Mouse (Mus musculus) heart, embryonic 14.5 days (tissue): ENCODE data around the gene Tmem151a. TPM values are rescaled to one million over a fixed set of nuclear protein-coding genes. Genes with fewer than 3 reads are reported as not detected.

ENCODE experiments used
- ATAC-seq: fragments of 200-750 bp; cut with Nextera tagmentation; 2 replicates; pipeline ENCODE4 v1.8.0; 2017; ENCODE audit warnings: low read depth, moderate TSS enrichment; ENCODE audit not compliant: insufficient number of reproducible peaks, insufficient read depth, low FRiP score
- H3K27ac ChIP-seq, 2 experiments: fragments of 200-500 bp in 1 of 2; fragments of 300-500 bp in 1 of 2; sonication (generic) in 1 of 2; replicated peaks in 1 of 2; 2 replicates each; pipeline ENCODE4 v1.5.1; 2012 to 2014; ENCODE audit warnings: low read depth in 2 of 2, low read length in 2 of 2, control low read depth in 1 of 2, mild to moderate bottlenecking in 1 of 2, mixed read lengths in 1 of 2; ENCODE audit not compliant: control insufficient read depth in 1 of 2, insufficient read depth in 1 of 2
- H3K27me3 ChIP-seq: fragments of 300-500 bp; sonication (generic); 2 replicates; pipeline ENCODE4 v1.6.1; 2014; ENCODE audit warnings: mild to moderate bottlenecking, low read length, control low read depth; ENCODE audit not compliant: control insufficient read depth, insufficient read depth
- H3K36me3 ChIP-seq: fragments of 300-500 bp; sonication (generic); 2 replicates; pipeline ENCODE4 v1.6.1; 2014; ENCODE audit warnings: mild to moderate bottlenecking, control low read depth, low read length, mixed read lengths; ENCODE audit not compliant: control insufficient read depth, insufficient read depth
- H3K4me1 ChIP-seq, 2 experiments: fragments of 200-500 bp in 1 of 2; fragments of 300-500 bp in 1 of 2; sonication (generic) in 1 of 2; 2 replicates each; pipeline ENCODE4 v1.6.1; 2012 to 2014; ENCODE audit warnings: low read length in 2 of 2, control low read depth in 1 of 2, mixed read lengths in 1 of 2; ENCODE audit not compliant: control insufficient read depth in 2 of 2, insufficient read depth in 2 of 2
- H3K4me2 ChIP-seq: fragments of 300-500 bp; sonication (generic); 2 replicates; pipeline ENCODE4 v1.6.1; 2014; ENCODE audit warnings: mild to moderate bottlenecking, low read length
- H3K4me3 ChIP-seq, 2 experiments: fragments of 200-500 bp in 1 of 2; fragments of 300-500 bp in 1 of 2; sonication (generic) in 1 of 2; 2 replicates each; pipeline ENCODE4 v1.5.1; 2012 to 2014; ENCODE audit warnings: low read length in 2 of 2, mild to moderate bottlenecking in 2 of 2, control low read depth in 1 of 2, low read depth in 1 of 2, moderate library complexity in 1 of 2; ENCODE audit not compliant: control insufficient read depth in 1 of 2, insufficient read depth in 1 of 2
- H3K9ac ChIP-seq: fragments of 300-500 bp; sonication (generic); 2 replicates; pipeline ENCODE4 v1.6.1; 2014; ENCODE audit warnings: mild to moderate bottlenecking, low read length
- H3K9me3 ChIP-seq: fragments of 300-500 bp; sonication (generic); 2 replicates; pipeline ENCODE4 v1.6.1; 2016; ENCODE audit warnings: low read length, control low read depth; ENCODE audit not compliant: control insufficient read depth
- WGBS: fragments of 180-500 bp; shearing (Covaris S2); extraction: QIAGEN DNeasy Blood & Tissue Kit; methylation state at CpG from one replicate; pipeline ENCODE4 v1.1.7; 2014; 5-methylcytosine and 5-hydroxymethylcytosine counted together
- polyA plus RNA-seq: library from polyadenylated mRNA; unstranded; fragments of >200 nt; fragmentation: Nextera tagmentation; extraction: Ambion mirVana; gene quantifications from 2 replicates; pipeline ENCODE4 v1.2.1, GENCODE M21; 2014

The Tmem151a gene
- polyA plus RNA-seq, 1 experiment from 2014 or later: 3.7 TPM

- Histone ChIP-seq H3K4me2 (no peak overlapping the region), H3K36me3 (peaks cover 47% of the 10 kb centered on the region), H3K27ac (no peak overlapping the region), H3K4me3 (no peak overlapping the region), H3K27me3 (peaks cover 10% of the 10 kb centered on the region; the same call in 1 of the 2 replicates), H3K4me1 (peaks cover 17 to 30% of the 10 kb centered on the region in 2 experiments), H3K9ac (no peak overlapping the region), H3K9me3 (no peaks in the 10 kb centered on the region)
- no peak for ATAC-seq
- whole genome bisulfite sequencing: 85% methylated on average over 14 of the region's 14 CpGs
These were observed 36.9 kb downstream of the Tmem151a start for GRCm38 (mm10) chr19:5048138-5049056.

DNA sequence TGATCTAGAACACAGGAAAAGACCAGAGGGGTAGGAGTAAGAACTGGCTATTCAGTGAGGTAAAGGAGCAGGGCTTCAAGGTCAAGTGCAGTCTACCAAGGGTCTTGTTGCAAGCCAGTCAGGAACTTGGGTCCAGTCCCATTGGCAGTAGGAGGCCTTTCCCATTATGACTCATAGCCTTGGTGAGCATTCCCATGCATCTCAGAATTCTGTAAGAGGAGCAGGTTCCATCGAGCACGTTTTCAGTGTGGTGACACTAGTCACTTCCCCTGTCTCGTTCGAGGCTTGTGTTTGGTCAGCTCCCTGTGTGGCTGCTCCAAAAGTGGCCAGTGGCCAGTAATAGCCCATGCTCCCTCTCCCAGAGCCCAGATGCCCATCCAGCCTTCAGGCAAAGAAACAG lies 39.8 kb downstream of the Tmem151a start:
- Histone ChIP-seq H3K27ac (no peak overlapping the region), H3K4me2 (no peak overlapping the region), H3K4me1 (peaks cover 5 to 15% of the 10 kb centered on the region in 2 experiments), H3K9ac (no peak overlapping the region), H3K27me3 (no peaks in the 10 kb centered on the region), H3K4me3 (no peak overlapping the region), H3K9me3 (no peaks in the 10 kb centered on the region), H3K36me3 (peaks cover 56% of the 10 kb centered on the region)
- ATAC-seq: no peak
- WGBS: 75% methylated on average over 4 of the region's 4 CpGs

DNA sequence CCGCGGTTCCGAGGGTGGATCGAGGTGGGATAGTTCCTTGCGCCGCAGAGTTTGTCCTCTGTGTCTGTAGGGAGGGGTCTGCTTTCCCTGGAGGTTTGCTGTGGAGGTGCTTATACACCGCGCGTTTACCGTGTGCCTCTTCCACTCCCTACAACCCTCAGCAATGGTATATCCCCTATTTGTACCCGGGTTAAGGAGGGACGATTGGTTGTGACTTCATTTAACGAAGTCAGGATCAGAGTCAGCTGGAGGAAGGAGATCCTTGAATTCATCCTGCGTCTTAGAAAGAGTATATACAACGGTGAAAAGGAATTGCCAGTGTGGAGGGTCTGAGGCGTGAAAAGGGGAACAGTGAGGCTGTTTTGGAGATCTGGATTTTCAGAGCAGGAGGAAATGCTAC lies 43.7 kb downstream of the Tmem151a start:
- Histone ChIP-seq H3K4me1 (peaks cover 13 to 25% of the 10 kb centered on the region in 2 experiments), H3K9ac (peak overlapping the region; percentile 84), H3K4me3 (peak overlapping the region; percentile 64 to 78), H3K9me3 (no peaks in the 10 kb centered on the region), H3K27ac (peak overlapping the region; percentile 9 to 61; a peak in 2 of 4 replicates), H3K27me3 (no peaks in the 10 kb centered on the region), H3K36me3 (peaks cover 23% of the 10 kb centered on the region), H3K4me2 (peak overlapping the region; percentile 92)
- 1% methylated on average over 16 of the region's 16 CpGs for WGBS
- no peak for ATAC-seq

DNA sequence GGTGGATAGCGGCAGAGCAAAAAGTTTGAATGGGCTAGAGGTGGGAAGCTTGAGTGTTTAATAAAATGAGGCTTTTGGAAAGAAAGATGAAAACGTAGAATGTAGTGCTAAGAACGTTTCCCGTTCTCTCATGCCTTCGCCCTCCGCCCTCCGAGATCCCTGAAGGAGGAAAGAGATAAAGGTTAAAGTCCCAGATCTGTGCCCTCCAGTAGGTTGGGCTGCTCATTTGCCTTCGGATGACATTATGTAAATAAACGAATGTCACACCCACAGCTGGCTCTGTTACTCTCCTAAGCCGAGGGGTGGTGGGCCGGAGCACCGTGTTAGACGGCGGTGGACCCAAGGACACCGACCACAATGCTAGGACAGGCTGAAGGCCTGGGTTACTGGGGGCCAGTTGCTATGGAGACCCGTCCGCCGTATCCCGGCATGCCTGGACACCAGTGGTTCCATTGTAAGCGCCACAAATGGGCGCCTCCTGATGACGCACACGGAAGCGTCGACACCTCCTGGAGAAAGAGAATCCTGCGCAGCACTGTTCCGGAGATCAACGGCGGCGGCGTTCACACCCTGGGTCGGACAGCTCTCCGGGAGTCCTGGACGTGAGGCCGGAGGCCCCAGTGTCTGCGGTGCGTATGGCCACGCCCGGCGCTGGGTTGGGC lies 44.3 kb downstream of the Tmem151a start, which contains the start of gene Brms1:
Gene Brms1 (plus strand): TSS at position 493 of the 662 bp plus-strand sequence.
- Histone ChIP-seq H3K36me3 (peaks cover 17% of the 10 kb centered on the region), H3K4me3 (peak within 1 kb of the TSS; percentile 64 to 78), H3K27me3 (no peaks in the 10 kb centered on the region), H3K4me2 (peak within 1 kb of the TSS; percentile 92), H3K4me1 (peaks cover 13 to 25% of the 10 kb centered on the region in 2 experiments), H3K9me3 (no peaks in the 10 kb centered on the region), H3K9ac (peak within 1 kb of the TSS; percentile 84), H3K27ac (peak within 1 kb of the TSS; percentile 61 to 67)
- 4% methylated on average over 40 of the region's 40 CpGs for WGBS
- ATAC-seq: peak; percentile 68

- 15% methylated on average over 41 of the region's 41 CpGs for WGBS
- Histone ChIP-seq H3K27me3 (no peaks in the 10 kb centered on the region), H3K4me2 (peak overlapping the region; percentile 92), H3K9me3 (no peaks in the 10 kb centered on the region), H3K9ac (peak overlapping the region; percentile 84), H3K27ac (peak overlapping the region in 1 of 2 experiments; percentile 54; a peak in 2 of 4 replicates), H3K4me1 (peaks cover 13 to 25% of the 10 kb centered on the region in 2 experiments), H3K36me3 (0 out of 2 replicates have a peak, but pooled peaks cover 12% of the 10 kb centered on the region), H3K4me3 (peak overlapping the region; percentile 60 to 70)
- ATAC-seq: 0 out of 2 replicates have a peak, but pooled peaks have one; percentile 4
These were observed 45.8 kb downstream of the Tmem151a start for GRCm38 (mm10) chr19:5039301-5040114.

- Histone ChIP-seq H3K9ac (peak within 1 kb of the TSS; percentile 84), H3K4me1 (peaks cover 13 to 25% of the 10 kb centered on the region in 2 experiments), H3K9me3 (no peaks in the 10 kb centered on the region), H3K4me3 (peak within 1 kb of the TSS; percentile 60 to 70), H3K27me3 (no peaks in the 10 kb centered on the region), H3K27ac (peak within 1 kb of the TSS; percentile 14 to 54; a peak in 3 of 4 replicates), H3K36me3 (0 out of 2 replicates have a peak, but pooled peaks cover 12% of the 10 kb centered on the region), H3K4me2 (peak within 1 kb of the TSS; percentile 92)
- under 1% methylated on average over 42 of the region's 44 CpGs for WGBS
- peak; percentile 87 for ATAC-seq
These were observed 46.6 kb downstream of the Tmem151a start, which contains the start of the genes B4gat1 and AC124502.3 for GRCm38 (mm10) chr19:5038709-5039156. B4gat1 (plus strand) TSS chr19:5038826. AC124502.3 (plus strand) TSS chr19:5038891.
